Mouse (Mus musculus) heart, embryonic 12.5 days (tissue): ENCODE data around the gene Acsl5. TPM values are rescaled to one million over a fixed set of nuclear protein-coding genes. Genes with fewer than 3 reads are reported as not detected.

Experiments
- ATAC-seq: fragments of 200-750 bp; cut with Nextera tagmentation; 2 replicates; pipeline ENCODE4 v1.8.0; 2017; ENCODE audit warnings: moderate TSS enrichment, moderate library complexity; ENCODE audit not compliant: insufficient number of reproducible peaks, low FRiP score
- H3K27ac ChIP-seq: fragments of 300-500 bp; sonication (generic); 2 replicates; pipeline ENCODE4 v1.5.1; 2016; ENCODE audit warnings: mild to moderate bottlenecking, moderate library complexity; ENCODE audit not compliant: poor library complexity, severe bottlenecking
- H3K27me3 ChIP-seq: fragments of 300-500 bp; sonication (generic); replicated peaks from 2 replicates; pipeline ENCODE4 v1.6.1; 2016; ENCODE audit warnings: mild to moderate bottlenecking, moderate library complexity
- H3K36me3 ChIP-seq: fragments of 300-500 bp; sonication (generic); 2 replicates; pipeline ENCODE4 v1.6.1; 2016; ENCODE audit warnings: mild to moderate bottlenecking, moderate library complexity
- H3K4me1 ChIP-seq: fragments of 300-500 bp; sonication (generic); replicated peaks from 2 replicates; pipeline ENCODE4 v1.6.1; 2016; ENCODE audit warnings: mild to moderate bottlenecking
- H3K4me2 ChIP-seq: fragments of 300-500 bp; sonication (generic); 2 replicates; pipeline ENCODE4 v1.6.1; 2016; ENCODE audit warnings: mild to moderate bottlenecking, moderate library complexity
- H3K4me3 ChIP-seq: fragments of 300-500 bp; sonication (generic); 2 replicates; pipeline ENCODE4 v1.5.1; 2016; ENCODE audit warnings: mild to moderate bottlenecking
- H3K9ac ChIP-seq: fragments of 300-500 bp; sonication (generic); 2 replicates; pipeline ENCODE4 v1.6.1; 2016; ENCODE audit warnings: mild to moderate bottlenecking, moderate library complexity
- H3K9me3 ChIP-seq: fragments of 300-500 bp; sonication (generic); replicated peaks from 2 replicates; pipeline ENCODE4 v1.6.1; 2016; ENCODE audit warnings: mild to moderate bottlenecking, moderate library complexity
- WGBS: fragments of 180-500 bp; shearing (Covaris S2); methylation state at CpG from one replicate; pipeline ENCODE4 v1.1.7; 2016; 5-methylcytosine and 5-hydroxymethylcytosine counted together
- polyA plus RNA-seq: library from polyadenylated mRNA; unstranded; fragments of >200 nt; fragmentation: Nextera tagmentation; extraction: Ambion mirVana; gene quantifications from 2 replicates; pipeline ENCODE4 v1.2.1, GENCODE M21; 2016

Acsl5 gene
- polyA plus RNA-seq, 1 experiment from 2014 or later: 44.0 TPM

- Histone ChIP-seq H3K27me3 (no peaks in the 10 kb centered on the region), H3K36me3 (no peaks in the 10 kb centered on the region), H3K9ac (peak overlapping the region; percentile 51), H3K27ac (no peak overlapping the region), H3K4me2 (peak overlapping the region; percentile 82), H3K4me1 (peaks cover 16% of the 10 kb centered on the region), H3K9me3 (no peaks in the 10 kb centered on the region), H3K4me3 (peak overlapping the region; percentile 45)
- WGBS: 4% methylated on average over 20 of the region's 20 CpGs
- ATAC-seq: peak; percentile 66
Observed at GRCm38 (mm10) chr19:55218192-55218739, 33.5 kb upstream of the Acsl5 start.

GRCm38 (mm10) chr19:55218741-55219221 lies 33.0 kb upstream of the Acsl5 start:
- ATAC-seq: peak; percentile 69; the same call in 1 of the 2 replicates
- H3K4me2 ChIP-seq: peak overlapping the region; percentile 82
- H3K36me3 ChIP-seq: no peaks in the 10 kb centered on the region
- H3K9me3 ChIP-seq: no peaks in the 10 kb centered on the region
- H3K9ac ChIP-seq: peak overlapping the region; percentile 47; the same call in 1 of the 2 replicates
- H3K27ac ChIP-seq: no peak overlapping the region
- H3K27me3 ChIP-seq: no peaks in the 10 kb centered on the region
- WGBS: 11% methylated on average over 12 of the region's 12 CpGs
- peak overlapping the region; percentile 45 for H3K4me3 ChIP-seq
- peaks cover 16% of the 10 kb centered on the region for H3K4me1 ChIP-seq

- Histone ChIP-seq H3K9ac (peak overlapping the region; percentile 47; the same call in 1 of the 2 replicates), H3K27ac (no peak overlapping the region), H3K4me2 (peak overlapping the region; percentile 82), H3K27me3 (no peaks in the 10 kb centered on the region), H3K36me3 (no peaks in the 10 kb centered on the region), H3K4me1 (peaks cover 16% of the 10 kb centered on the region), H3K9me3 (no peaks in the 10 kb centered on the region), H3K4me3 (peak overlapping the region; percentile 45; the same call in 1 of the 2 replicates)
- no peak for ATAC-seq
- 65% methylated on average over 8 of the region's 8 CpGs for WGBS
Observed at GRCm38 (mm10) chr19:55219359-55219758, 32.4 kb upstream of the Acsl5 start.

- H3K4me2 ChIP-seq: no peak overlapping the region
- H3K4me1 ChIP-seq: peaks cover 16% of the 10 kb centered on the region
- 82% methylated on average over 6 of the region's 6 CpGs for WGBS
- H3K4me3 ChIP-seq: no peak overlapping the region
- no peaks in the 10 kb centered on the region for H3K36me3 ChIP-seq
- H3K27ac ChIP-seq: no peak overlapping the region
- no peaks in the 10 kb centered on the region for H3K27me3 ChIP-seq
- H3K9ac ChIP-seq: no peak overlapping the region
- H3K9me3 ChIP-seq: no peaks in the 10 kb centered on the region
- no peak for ATAC-seq
Observed at GRCm38 (mm10) chr19:55221208-55221607, 30.5 kb upstream of the Acsl5 start.

- no peak overlapping the region for H3K4me2 ChIP-seq
- WGBS: 86% methylated on average over 9 of the region's 9 CpGs
Observed at GRCm38 (mm10) chr19:55222268-55222667, 29.5 kb upstream of the Acsl5 start.

GRCm38 (mm10) chr19:55226621-55227020 lies 25.1 kb upstream of the Acsl5 start:
- H3K4me3 ChIP-seq: no peak overlapping the region
- no peak overlapping the region for H3K9ac ChIP-seq
- peaks cover 4% of the 10 kb centered on the region; the same call in 1 of the 2 replicates for H3K4me1 ChIP-seq
- WGBS: 68% methylated on average over 5 of the region's 5 CpGs
- no peaks in the 10 kb centered on the region for H3K36me3 ChIP-seq
- no peak overlapping the region for H3K4me2 ChIP-seq
- no peaks in the 10 kb centered on the region for H3K9me3 ChIP-seq
- no peak for ATAC-seq
- H3K27ac ChIP-seq: no peak overlapping the region
- no peaks in the 10 kb centered on the region for H3K27me3 ChIP-seq

More at GRCm38 (mm10) chr19:55222268-55222667, 29.5 kb upstream of the Acsl5 start:
- Histone ChIP-seq H3K9me3 (no peaks in the 10 kb centered on the region), H3K4me3 (no peak overlapping the region), H3K27me3 (no peaks in the 10 kb centered on the region), H3K36me3 (no peaks in the 10 kb centered on the region), H3K9ac (no peak overlapping the region), H3K4me1 (peaks cover 16% of the 10 kb centered on the region), H3K27ac (no peak overlapping the region)
- ATAC-seq: no peak

GRCm38 (mm10) chr19:55227135-55227534 lies 24.6 kb upstream of the Acsl5 start:
- H3K4me1 ChIP-seq: peaks cover 4% of the 10 kb centered on the region; the same call in 1 of the 2 replicates
- H3K4me3 ChIP-seq: no peak overlapping the region
- no peak for ATAC-seq
- H3K27me3 ChIP-seq: no peaks in the 10 kb centered on the region
- H3K9ac ChIP-seq: no peak overlapping the region
- H3K4me2 ChIP-seq: no peak overlapping the region
- no peaks in the 10 kb centered on the region for H3K36me3 ChIP-seq
- no peaks in the 10 kb centered on the region for H3K9me3 ChIP-seq
- WGBS: 74% methylated on average over 7 of the region's 7 CpGs
- H3K27ac ChIP-seq: no peak overlapping the region

GRCm38 (mm10) chr19:55231081-55231480 lies 20.7 kb upstream of the Acsl5 start:
- ATAC-seq: no peak
- H3K9me3 ChIP-seq: no peaks in the 10 kb centered on the region
- H3K9ac ChIP-seq: no peak overlapping the region
- H3K4me1 ChIP-seq: peaks cover 4% of the 10 kb centered on the region; the same call in 1 of the 2 replicates
- no peak overlapping the region for H3K4me3 ChIP-seq
- WGBS: 65% methylated on average over 10 of the region's 10 CpGs
- no peaks in the 10 kb centered on the region for H3K27me3 ChIP-seq
- no peak overlapping the region for H3K4me2 ChIP-seq
- no peaks in the 10 kb centered on the region for H3K36me3 ChIP-seq
- no peak overlapping the region for H3K27ac ChIP-seq

- Histone ChIP-seq H3K9me3 (no peaks in the 10 kb centered on the region), H3K4me1 (peaks cover 4% of the 10 kb centered on the region; the same call in 1 of the 2 replicates), H3K27ac (no peak overlapping the region), H3K27me3 (no peaks in the 10 kb centered on the region), H3K9ac (no peak overlapping the region), H3K4me2 (no peak overlapping the region), H3K36me3 (no peaks in the 10 kb centered on the region), H3K4me3 (no peak overlapping the region)
- 43% methylated on average over 8 of the region's 8 CpGs for WGBS
- 0 out of 2 replicates have a peak, but pooled peaks have one; percentile 25 for ATAC-seq
Observed at GRCm38 (mm10) chr19:55232136-55232535, 19.6 kb upstream of the Acsl5 start.

- H3K4me2 ChIP-seq: no peak overlapping the region
- no peak for ATAC-seq
- no peaks in the 10 kb centered on the region for H3K27me3 ChIP-seq
- no peaks in the 10 kb centered on the region for H3K36me3 ChIP-seq
- no peaks in the 10 kb centered on the region for H3K9me3 ChIP-seq
- WGBS: 57% methylated on average over 2 of the region's 2 CpGs
- no peak overlapping the region for H3K27ac ChIP-seq
- H3K4me3 ChIP-seq: no peak overlapping the region
- H3K4me1 ChIP-seq: peaks cover 5% of the 10 kb centered on the region; the same call in 1 of the 2 replicates
- H3K9ac ChIP-seq: no peak overlapping the region
Observed at GRCm38 (mm10) chr19:55236026-55236425, 15.7 kb upstream of the Acsl5 start.

GRCm38 (mm10) chr19:55236564-55236963 lies 15.2 kb upstream of the Acsl5 start:
- H3K4me1 ChIP-seq: 0 out of 2 replicates have a peak, but pooled peaks cover 3% of the 10 kb centered on the region
- H3K4me3 ChIP-seq: no peak overlapping the region
- no peak overlapping the region for H3K27ac ChIP-seq
- no peak overlapping the region for H3K9ac ChIP-seq
- no peaks in the 10 kb centered on the region for H3K9me3 ChIP-seq
- H3K4me2 ChIP-seq: no peak overlapping the region
- no peak for ATAC-seq
- no peaks in the 10 kb centered on the region for H3K36me3 ChIP-seq
- no peaks in the 10 kb centered on the region for H3K27me3 ChIP-seq
- WGBS: 78% methylated on average over 5 of the region's 5 CpGs
